Mouse (Mus musculus) liver, adult 2 months (tissue): ENCODE data around the gene Pex10.

Experiments
- CTCF ChIP-seq: fragments of 200-500 bp; IDR thresholded peaks from 2 replicates; pipeline ENCODE4 v1.5.1; 2011; ENCODE audit warnings: low read depth, low read length, control low read depth
- POLR2A ChIP-seq: fragments of 200-500 bp; IDR thresholded peaks from 2 replicates; pipeline ENCODE4 v1.6.1; 2011; ENCODE audit warnings: low read length, control low read depth; ENCODE audit not compliant: insufficient read depth; ENCODE audit errors: extremely low read depth

DNA sequence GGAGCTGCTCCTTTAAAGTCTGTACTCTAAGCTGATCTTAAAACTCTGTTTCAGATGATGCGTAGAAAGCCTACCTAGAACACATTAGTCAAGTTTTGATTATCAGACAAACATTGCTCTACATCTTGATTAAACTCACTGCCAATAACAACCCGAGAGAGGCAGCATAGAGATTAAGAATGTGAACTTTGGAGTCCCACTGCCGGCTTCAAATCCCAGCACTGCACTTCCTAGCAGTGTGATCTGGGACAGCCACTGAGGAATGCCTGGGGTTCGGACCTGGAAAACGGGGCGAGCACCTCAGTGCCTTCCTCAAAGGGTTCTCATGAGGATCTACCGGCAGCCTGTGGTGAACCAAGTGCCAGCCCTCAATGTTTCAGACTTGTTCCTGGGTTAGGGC is 17.5 kb downstream of the Pex10 start:
- TF ChIP-seq CTCF (no peak), POLR2A (no peak)
